Mouse (Mus musculus) B cell, adult 67 days (primary cell): ENCODE measurements around the gene Shcbp1l. TPM values are rescaled to one million over a fixed set of nuclear protein-coding genes. Genes with fewer than 3 reads are reported as not detected.

Experiments
- total RNA-seq, 2 experiments: library from RNA; stranded (reverse); gene quantifications; 4 replicates each; pipeline ENCODE4 v1.2.4; 2023

Gene Shcbp1l
- total RNA-seq: 1 to 10 TPM; 2.8 to 3.8 TPM

GRCm38 (mm10) chr1:153424770-153425584 lies at the start of gene Shcbp1l:
TSS of gene Shcbp1l (plus strand) at chr1:153425162.

GRCm38 (mm10) chr1:153487500-153487879 lies 62.5 kb downstream of the Shcbp1l start, which contains the start of gene Dhx9:
TSS of gene Dhx9 (minus strand) at chr1:153487660.

Other genes starting within 250 kb of the Shcbp1l start
- gene Lamc2, start 238.7 kb upstream of the Shcbp1l start, total RNA-seq: not detected
- gene Lamc1, start 92.4 kb upstream of the Shcbp1l start, total RNA-seq: 10 to 100 TPM; 26.0 to 31.0 TPM
- 100 to 1,000 TPM; 371 to 400 TPM for gene Dhx9, start 62.5 kb downstream of the Shcbp1l start, total RNA-seq
- gene Npl, start 124.9 kb downstream of the Shcbp1l start, total RNA-seq: under 1 TPM in 1 of 2 experiments, not detected in 1; 0.80 TPM
- not detected for gene Rgs8, start 227.9 kb downstream of the Shcbp1l start, total RNA-seq